Mouse (Mus musculus) MEL (cell line): ENCODE measurements around the gene Gtpbp6. TPM values are rescaled to one million over a fixed set of nuclear protein-coding genes. Genes with fewer than 3 reads are reported as not detected.
A peak's percentile ranks its signal among the peaks of the same experiment; 100 is the strongest.

ENCODE experiments used
- DNase-seq: peaks from one replicate; pipeline ENCODE4 v3.0.0; 2011; ENCODE audit warnings: low read depth, low spot score
- H3K27ac ChIP-seq: 2 replicates; pipeline ENCODE4 v1.5.1; 2012; ENCODE audit warnings: low read depth, mild to moderate bottlenecking, control low read depth, low read length, moderate library complexity; ENCODE audit not compliant: control insufficient read depth
- H3K27me3 ChIP-seq, 2 experiments: fragments of 150-350 bp in 1 of 2; sonication (generic) in 1 of 2; 2 replicates each; pipeline ENCODE4 v1.6.1; 2012; ENCODE audit warnings: low read length in 2 of 2, mild to moderate bottlenecking in 2 of 2, improper control_type of control experiment in 1 of 2, moderate library complexity in 1 of 2; ENCODE audit not compliant: insufficient read depth in 2 of 2, control insufficient read depth in 1 of 2
- H3K36me3 ChIP-seq, 2 experiments: 2 replicates each; pipeline ENCODE4 v1.6.1; 2012 to 2014; ENCODE audit warnings: low read length in 2 of 2, improper control_type of control experiment in 1 of 2, inconsistent platforms in 1 of 2, mild to moderate bottlenecking in 1 of 2; ENCODE audit not compliant: insufficient read depth in 2 of 2, control insufficient read depth in 1 of 2
- H3K4me1 ChIP-seq, 2 experiments: fragments of 150-350 bp in 1 of 2; sonication (generic) in 1 of 2; 2 replicates each; pipeline ENCODE4 v1.6.1; 2012; ENCODE audit warnings: low read length in 2 of 2, improper control_type of control experiment in 1 of 2, mild to moderate bottlenecking in 1 of 2; ENCODE audit not compliant: insufficient read depth in 2 of 2, control insufficient read depth in 1 of 2
- H3K4me3 ChIP-seq, 2 experiments: fragments of 150-350 bp in 1 of 2; sonication (generic) in 1 of 2; 2 replicates each; pipeline ENCODE4 v1.5.1; 2012; ENCODE audit warnings: low read depth in 2 of 2, low read length in 2 of 2, mild to moderate bottlenecking in 2 of 2, moderate library complexity in 2 of 2, control low read depth in 1 of 2, improper control_type of control experiment in 1 of 2; ENCODE audit not compliant: control insufficient read depth in 1 of 2, insufficient read depth in 1 of 2
- H3K79me2 ChIP-seq: 2 replicates; pipeline ENCODE4 v1.6.1; 2012; ENCODE audit warnings: mild to moderate bottlenecking, low read length, moderate library complexity; ENCODE audit not compliant: control insufficient read depth, poor library complexity, insufficient read depth
- H3K9ac ChIP-seq: 2 replicates; pipeline ENCODE4 v1.6.1; 2012; ENCODE audit warnings: low read depth, mild to moderate bottlenecking, control low read depth, low read length, moderate library complexity; ENCODE audit not compliant: control insufficient read depth, poor library complexity, severe bottlenecking
- H3K9me3 ChIP-seq: fragments of 150-350 bp; sonication (generic); replicated peaks from 2 replicates; pipeline ENCODE4 v1.6.1; 2012; ENCODE audit warnings: mild to moderate bottlenecking, low read length, improper control_type of control experiment, moderate library complexity; ENCODE audit not compliant: insufficient read depth
- BHLHE40 ChIP-seq: IDR thresholded peaks from 2 replicates; pipeline ENCODE4 v1.6.1; 2012; ENCODE audit warnings: low read depth, mild to moderate bottlenecking, inconsistent platforms, low read length, improper control_type of control experiment, borderline replicate concordance
- CHD2 ChIP-seq: IDR thresholded peaks from 2 replicates; pipeline ENCODE4 v1.6.1; 2011; ENCODE audit warnings: low read length, improper control_type of control experiment
- CTCF ChIP-seq, 3 experiments: IDR thresholded peaks in 2 of 3; conservative IDR thresholded peaks in 1 of 3; 2 replicates each; pipeline ENCODE4 v1.5.1; 2011 to 2012; ENCODE audit warnings: low read length in 3 of 3, low read depth in 2 of 3, mild to moderate bottlenecking in 2 of 3, improper control_type of control experiment in 1 of 3, inconsistent platforms in 1 of 3, mixed read lengths in 1 of 3, moderate library complexity in 1 of 3; ENCODE audit not compliant: control insufficient read depth in 1 of 3, insufficient read depth in 1 of 3, poor library complexity in 1 of 3, severe bottlenecking in 1 of 3
- ELF1 ChIP-seq: IDR thresholded peaks from 2 replicates; pipeline ENCODE4 v1.6.1; 2014; ENCODE audit warnings: low read depth, mild to moderate bottlenecking, inconsistent platforms, low read length, improper control_type of control experiment, moderate library complexity
- EP300 ChIP-seq, 2 experiments: IDR thresholded peaks; 2 replicates each; pipeline ENCODE4 v1.6.1; 2011; ENCODE audit warnings: improper control_type of control experiment in 2 of 2, low read length in 2 of 2, low read depth in 1 of 2, mild to moderate bottlenecking in 1 of 2
- ETS1 ChIP-seq: IDR thresholded peaks from 2 replicates; pipeline ENCODE4 v1.6.1; 2012; ENCODE audit warnings: low read depth, mild to moderate bottlenecking, inconsistent platforms, low read length, improper control_type of control experiment, moderate library complexity
- GABPA ChIP-seq: IDR thresholded peaks from 2 replicates; pipeline ENCODE4 v1.6.1; 2012; ENCODE audit warnings: low read depth, mild to moderate bottlenecking, inconsistent platforms, low read length, improper control_type of control experiment, moderate library complexity
- GATA1 ChIP-seq: IDR thresholded peaks from 2 replicates; pipeline ENCODE4 v1.6.1; 2011; ENCODE audit warnings: low read depth, low read length, improper control_type of control experiment
- HCFC1 ChIP-seq: IDR thresholded peaks from 2 replicates; pipeline ENCODE4 v1.6.1; 2012; ENCODE audit warnings: low read depth, mild to moderate bottlenecking, inconsistent platforms, low read length, improper control_type of control experiment, moderate library complexity
- KAT2A ChIP-seq: conservative IDR thresholded peaks from 2 replicates; pipeline ENCODE4 v1.6.1; 2012; ENCODE audit warnings: low read depth, low read length, improper control_type of control experiment, inconsistent platforms
- MAFK ChIP-seq: IDR thresholded peaks from 2 replicates; pipeline ENCODE4 v1.6.1; 2011; ENCODE audit warnings: low read depth, mild to moderate bottlenecking, low read length, improper control_type of control experiment, borderline replicate concordance
- MAX ChIP-seq: IDR thresholded peaks from 2 replicates; pipeline ENCODE4 v1.6.1; 2011; ENCODE audit warnings: low read length, improper control_type of control experiment
- MAZ ChIP-seq: IDR thresholded peaks from 2 replicates; pipeline ENCODE4 v1.6.1; 2012; ENCODE audit warnings: low read depth, mild to moderate bottlenecking, inconsistent platforms, low read length, improper control_type of control experiment
- MEF2A ChIP-seq: IDR thresholded peaks from 2 replicates; pipeline ENCODE4 v1.6.1; 2014; ENCODE audit warnings: low read depth, mild to moderate bottlenecking, inconsistent platforms, low read length, improper control_type of control experiment; ENCODE audit not compliant: poor library complexity, insufficient replicate concordance, severe bottlenecking; ENCODE audit errors: extremely low read depth
- MYB ChIP-seq: IDR thresholded peaks from 2 replicates; pipeline ENCODE4 v1.6.1; 2011; ENCODE audit warnings: mild to moderate bottlenecking, low read depth, low read length, improper control_type of control experiment
- MYC ChIP-seq: IDR thresholded peaks from 2 replicates; pipeline ENCODE4 v1.6.1; 2011; ENCODE audit warnings: low read depth, mild to moderate bottlenecking, low read length, improper control_type of control experiment, moderate library complexity
- NELFE ChIP-seq: IDR thresholded peaks from 2 replicates; pipeline ENCODE4 v1.6.1; 2011; ENCODE audit warnings: low read depth, low read length, improper control_type of control experiment
- NRF1 ChIP-seq: IDR thresholded peaks from 2 replicates; pipeline ENCODE4 v1.6.1; 2014; ENCODE audit warnings: low read depth, mild to moderate bottlenecking, inconsistent platforms, low read length, improper control_type of control experiment, moderate library complexity; ENCODE audit not compliant: poor library complexity, insufficient read depth, severe bottlenecking
- POLR2A ChIP-seq, 2 experiments: IDR thresholded peaks; 2 replicates each; pipeline ENCODE4 v1.6.1; 2011 to 2012; ENCODE audit warnings: low read length in 2 of 2, mild to moderate bottlenecking in 2 of 2, control low read depth in 1 of 2, improper control_type of control experiment in 1 of 2, low read depth in 1 of 2, moderate library complexity in 1 of 2; ENCODE audit not compliant: control insufficient read depth in 1 of 2, insufficient read depth in 1 of 2, poor library complexity in 1 of 2
- POLR2AphosphoS2 ChIP-seq: IDR thresholded peaks from 2 replicates; pipeline ENCODE4 v1.6.1; 2011; ENCODE audit warnings: low read length, improper control_type of control experiment
- POLR2AphosphoS5 ChIP-seq: IDR thresholded peaks from 2 replicates; pipeline ENCODE4 v1.6.1; 2012; ENCODE audit warnings: low read depth, borderline replicate concordance, mild to moderate bottlenecking, inconsistent platforms, low read length, moderate library complexity, mixed read lengths
- RAD21 ChIP-seq: IDR thresholded peaks from 2 replicates; pipeline ENCODE4 v1.6.1; 2011; ENCODE audit warnings: mild to moderate bottlenecking, low read depth, low read length, improper control_type of control experiment
- RCOR1 ChIP-seq: IDR thresholded peaks from 2 replicates; pipeline ENCODE4 v1.6.1; 2012; ENCODE audit warnings: low read depth, mild to moderate bottlenecking, inconsistent platforms, low read length, improper control_type of control experiment
- SIN3A ChIP-seq: IDR thresholded peaks from 2 replicates; pipeline ENCODE4 v1.6.1; 2012; ENCODE audit warnings: low read length, improper control_type of control experiment, inconsistent platforms
- TAL1 ChIP-seq: IDR thresholded peaks from 2 replicates; pipeline ENCODE4 v1.6.1; 2012; ENCODE audit warnings: mild to moderate bottlenecking, inconsistent platforms, low read length, moderate library complexity, mixed read lengths
- TBP ChIP-seq: IDR thresholded peaks from 2 replicates; pipeline ENCODE4 v1.8.0; 2011; ENCODE audit warnings: low read depth, low read length, improper control_type of control experiment
- TCF12 ChIP-seq: IDR thresholded peaks from 2 replicates; pipeline ENCODE4 v1.6.1; 2014; ENCODE audit warnings: low read depth, mild to moderate bottlenecking, inconsistent platforms, low read length, improper control_type of control experiment, moderate library complexity
- USF1 ChIP-seq: IDR thresholded peaks from 2 replicates; pipeline ENCODE4 v1.6.1; 2014; ENCODE audit warnings: low read depth, mild to moderate bottlenecking, inconsistent platforms, low read length, improper control_type of control experiment, moderate library complexity
- USF2 ChIP-seq, 2 experiments: IDR thresholded peaks; 2 replicates each; pipeline ENCODE4 v1.6.1; 2011 to 2012; ENCODE audit warnings: improper control_type of control experiment in 2 of 2, low read length in 2 of 2, borderline replicate concordance in 1 of 2, inconsistent platforms in 1 of 2, low read depth in 1 of 2, mild to moderate bottlenecking in 1 of 2; ENCODE audit not compliant: insufficient read depth in 1 of 2
- ZC3H11A ChIP-seq: IDR thresholded peaks from 2 replicates; pipeline ENCODE4 v1.6.1; 2012; ENCODE audit warnings: low read depth, mild to moderate bottlenecking, inconsistent platforms, low read length, improper control_type of control experiment
- ZNF384 ChIP-seq: IDR thresholded peaks from 2 replicates; pipeline ENCODE4 v1.6.1; 2012; ENCODE audit warnings: low read depth, mild to moderate bottlenecking, inconsistent platforms, low read length, improper control_type of control experiment
- polyA plus RNA-seq, 2 experiments: library from polyadenylated mRNA; stranded (reverse) in 1 of 2; unstranded in 1 of 2; fragments of >175 nt in 1 of 2; fragments of >200 nt in 1 of 2; gene quantifications; 2 replicates each; pipeline versions ENCODE4 v1.2.1 to v1.2.4; 2012; ENCODE audit warnings: low replicate concordance in 2 of 2, low read depth in 1 of 2; ENCODE audit not compliant: insufficient read length in 2 of 2, insufficient read depth in 1 of 2, missing spikeins in 1 of 2
- total RNA-seq: library from RNA; depleted of rRNA; stranded (reverse); fragments of 300-350 nt; gene quantifications from 2 replicates; pipeline ENCODE4 v1.2.3, GENCODE M21; 2012

Gene Gtpbp6
- total and polyA plus RNA-seq, 3 experiments, result 50.2 to 59.1 TPM; not detected in 1

- TF ChIP-seq MEF2A (no peak), MAX (peak; percentile 73; the same call in 1 of the 2 replicates)
These were observed 34.3 kb upstream of the Gtpbp6 start (continued) for GRCm38 (mm10) chr5:110142309-110142708.

DNA sequence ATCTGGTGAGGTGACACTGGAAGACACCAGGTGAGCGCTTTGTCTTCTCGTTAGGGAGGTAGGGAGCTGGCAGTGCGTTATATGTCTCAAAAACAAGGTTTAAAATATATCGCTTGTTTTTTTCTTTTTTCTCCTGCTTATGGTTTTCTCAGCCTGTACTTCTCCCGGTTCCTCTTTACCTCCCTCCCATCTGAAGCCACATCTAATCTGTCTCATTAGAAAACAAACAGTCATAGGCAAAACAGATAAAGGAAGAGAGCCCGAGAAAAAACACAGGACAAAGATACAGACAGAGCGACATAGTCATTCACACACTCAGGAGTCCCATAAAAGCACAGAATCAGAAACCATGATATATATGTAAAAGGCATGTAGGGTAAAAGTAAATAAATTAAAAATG, 32.4 kb upstream of the Gtpbp6 start:
- Histone ChIP-seq H3K4me1 (peaks cover 38 to 47% of the 10 kb centered on the region in 2 experiments), H3K36me3 (peaks cover 21 to 52% of the 10 kb centered on the region in 2 experiments)

DNA sequence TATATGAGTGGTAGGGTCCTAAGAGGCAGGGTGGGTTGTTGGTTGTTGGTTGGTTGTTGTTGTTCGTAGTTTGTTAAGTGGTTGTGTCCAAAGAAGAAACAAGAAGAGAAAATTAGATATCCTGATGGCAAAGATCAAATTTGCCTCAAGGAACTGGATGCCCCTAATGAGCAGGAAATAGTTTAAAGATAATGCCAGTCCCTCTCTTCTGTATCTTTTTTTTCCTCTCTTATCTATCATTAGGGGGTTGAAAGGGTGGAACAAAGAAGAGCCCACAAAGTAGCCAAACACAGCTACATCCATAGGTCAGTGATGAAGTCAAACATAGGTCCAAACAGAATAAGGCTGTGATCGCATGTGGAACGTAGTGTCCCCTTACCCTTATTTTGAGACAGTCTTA, 31.3 kb upstream of the Gtpbp6 start:
- Histone ChIP-seq H3K4me1 (peaks cover 38 to 51% of the 10 kb centered on the region in 2 experiments), H3K36me3 (peaks cover 15 to 54% of the 10 kb centered on the region in 2 experiments), H3K4me3 (no peak overlapping the region), H3K27me3 (no peaks in the 10 kb centered on the region), H3K9me3 (no peaks in the 10 kb centered on the region), H3K79me2 (peaks cover 21% of the 10 kb centered on the region), H3K27ac (peak overlapping the region; percentile 54), H3K9ac (no peak overlapping the region)
- DNase-seq, result no peak
- TF ChIP-seq CTCF (IDR thresholded peaks at IDR 0.05 in 2 of 3, conservative IDR thresholded peaks at IDR 0.05 in 1 of 3; ENCODE audit: control insufficient read depth in 1 of 3, insufficient read depth in 1 of 3, low read depth in 2 of 3, low read length in 3 of 3, poor library complexity in 1 of 3, severe bottlenecking in 1 of 3), result no peak
- no peak for TF ChIP-seq USF2 (IDR thresholded peaks at IDR 0.05; ENCODE audit: borderline replicate concordance in 1 of 2, insufficient read depth in 1 of 2, low read depth in 1 of 2, low read length in 2 of 2)
- TF ChIP-seq POLR2A (IDR thresholded peaks at IDR 0.05; ENCODE audit: control insufficient read depth in 1 of 2, insufficient read depth in 1 of 2, low read depth in 1 of 2, low read length in 2 of 2, poor library complexity in 1 of 2), result no peak
- TF ChIP-seq RAD21, result no peak
- TF ChIP-seq ETS1, result peak; percentile 59
- TF ChIP-seq ZNF384, result peak; percentile 45
- peak; percentile 64 for TF ChIP-seq SIN3A
- TF ChIP-seq MEF2A, result no peak
- peak; percentile 72 to 78 for TF ChIP-seq EP300 (IDR thresholded peaks at IDR 0.05; ENCODE audit: low read depth in 1 of 2, low read length in 2 of 2)
- no peak for TF ChIP-seq GABPA
- no peak for TF ChIP-seq BHLHE40
- peak; percentile 51; the same call in 1 of the 2 replicates for TF ChIP-seq RCOR1
- TF ChIP-seq GATA1, result peak; percentile 76
- peak; percentile 43; the same call in 1 of the 2 replicates for TF ChIP-seq TCF12
- no peak for TF ChIP-seq ZC3H11A
- no peak for TF ChIP-seq ELF1
- TF ChIP-seq TAL1, result no peak

More for the DNA sequence above, 32.4 kb upstream of the Gtpbp6 start:
- Histone ChIP-seq H3K27me3 (no peaks in the 10 kb centered on the region), H3K9me3 (no peaks in the 10 kb centered on the region)
- TF ChIP-seq CTCF (IDR thresholded peaks at IDR 0.05 in 2 of 3, conservative IDR thresholded peaks at IDR 0.05 in 1 of 3; ENCODE audit: control insufficient read depth in 1 of 3, insufficient read depth in 1 of 3, low read depth in 2 of 3, low read length in 3 of 3, poor library complexity in 1 of 3, severe bottlenecking in 1 of 3) (no peak), MYC (no peak), TBP (0 out of 2 replicates have a peak, but pooled peaks have one; percentile 13), HCFC1 (no peak), NELFE (no peak), POLR2AphosphoS5 (no peak), ETS1 (peak; percentile 71), USF1 (no peak), CHD2 (no peak), MAZ (no peak), POLR2AphosphoS2 (no peak), MAFK (no peak), MAX (no peak), GABPA (no peak), NRF1 (no peak), TCF12 (peak; percentile 60), SIN3A (peak; percentile 63; the same call in 1 of the 2 replicates), GATA1 (peak; percentile 90), ZNF384 (peak; percentile 59), EP300 (IDR thresholded peaks at IDR 0.05; ENCODE audit: low read depth in 1 of 2, low read length in 2 of 2) (peak; percentile 68 to 78), TAL1 (no peak), KAT2A (no peak), BHLHE40 (peak; percentile 43; the same call in 1 of the 2 replicates), ELF1 (0 out of 2 replicates have a peak, but pooled peaks have one; percentile 20), MYB (peak; percentile 52; the same call in 1 of the 2 replicates), POLR2A (IDR thresholded peaks at IDR 0.05; ENCODE audit: control insufficient read depth in 1 of 2, insufficient read depth in 1 of 2, low read depth in 1 of 2, low read length in 2 of 2, poor library complexity in 1 of 2) (no peak)
- TF ChIP-seq, all 39 proteins: peak for 10
- Histone ChIP-seq H3K79me2 (peaks cover 21% of the 10 kb centered on the region), H3K9ac (peak overlapping the region; percentile 56), H3K27ac (peak overlapping the region; percentile 85), H3K4me3 (peak overlapping the region in 1 of 2 experiments; percentile 38; a peak in 2 of 4 replicates)
- DNase-seq, result peak; percentile 20
